Mouse (Mus musculus) stomach, postnatal 0 days (tissue): ENCODE data around the gene Rpusd3. TPM values are rescaled to one million over a fixed set of nuclear protein-coding genes. Genes with fewer than 3 reads are reported as not detected.

Experiments
- ATAC-seq: fragments of 200-750 bp; cut with Nextera tagmentation; 2 replicates; pipeline ENCODE4 v1.8.0; 2017; ENCODE audit not compliant: low FRiP score, low TSS enrichment
- DNase-seq: peaks from one replicate; pipeline ENCODE4 v3.0.0-alpha.2; 2016; ENCODE audit warnings: low spot score
- H3K27ac ChIP-seq: fragments of 300-500 bp; sonication (generic); replicated peaks from 2 replicates; pipeline ENCODE4 v1.5.1; 2014; ENCODE audit warnings: mild to moderate bottlenecking, control low read depth
- H3K27me3 ChIP-seq: fragments of 300-500 bp; sonication (generic); 2 replicates; pipeline ENCODE4 v1.6.1; 2014; ENCODE audit warnings: low read length; ENCODE audit not compliant: control insufficient read depth, insufficient read depth
- H3K36me3 ChIP-seq: fragments of 300-500 bp; sonication (generic); 2 replicates; pipeline ENCODE4 v1.6.1; 2014; ENCODE audit warnings: low read length, mixed read lengths; ENCODE audit not compliant: control insufficient read depth, insufficient read depth
- H3K4me1 ChIP-seq: fragments of 300-500 bp; sonication (generic); replicated peaks from 2 replicates; pipeline ENCODE4 v1.6.1; 2014; ENCODE audit warnings: antibody characterized with exemption; ENCODE audit not compliant: control insufficient read depth, insufficient read depth
- H3K4me2 ChIP-seq: fragments of 300-500 bp; sonication (generic); replicated peaks from 2 replicates; pipeline ENCODE4 v1.6.1; 2014; ENCODE audit warnings: low read depth, mild to moderate bottlenecking, control low read depth, moderate library complexity
- H3K4me3 ChIP-seq: fragments of 300-500 bp; sonication (generic); 2 replicates; pipeline ENCODE4 v1.5.1; 2014; ENCODE audit warnings: low read depth, low read length, control low read depth
- H3K9ac ChIP-seq: fragments of 300-500 bp; sonication (generic); 2 replicates; pipeline ENCODE4 v1.6.1; 2014; ENCODE audit warnings: mild to moderate bottlenecking, low read length, control low read depth, mixed read lengths
- H3K9me3 ChIP-seq: fragments of 300-500 bp; sonication (generic); 2 replicates; pipeline ENCODE4 v1.6.1; 2016; ENCODE audit warnings: low read length; ENCODE audit not compliant: control insufficient read depth
- CTCF ChIP-seq: IDR thresholded peaks from 2 replicates; pipeline ENCODE4 v1.5.1; 2016; ENCODE audit warnings: antibody characterized with exemption, low read depth, mild to moderate bottlenecking, moderate library complexity
- EP300 ChIP-seq: optimal IDR thresholded peaks from 2 replicates; pipeline ENCODE3; 2016; ENCODE audit warnings: antibody characterized with exemption
- WGBS: fragments of 180-500 bp; shearing (Covaris S2); extraction: QIAGEN DNeasy Blood & Tissue Kit; methylation state at CpG from one replicate; pipeline ENCODE4 v1.1.7; 2014; 5-methylcytosine and 5-hydroxymethylcytosine counted together
- polyA plus RNA-seq: library from polyadenylated mRNA; unstranded; fragments of >200 nt; fragmentation: Nextera tagmentation; extraction: Ambion mirVana; gene quantifications from 2 replicates; pipeline ENCODE4 v1.2.1, GENCODE M21; 2015

Rpusd3 gene
- polyA plus RNA-seq, 1 experiment from 2014 or later = 11.8 TPM

- ATAC-seq (no peak), DNase-seq (no peak)
- Histone ChIP-seq H3K9me3 (no peaks in the 10 kb centered on the region), H3K27me3 (no peaks in the 10 kb centered on the region), H3K27ac (no peak overlapping the region), H3K4me2 (no peak overlapping the region), H3K36me3 (peaks cover 3% of the 10 kb centered on the region; the same call in 1 of the 2 replicates), H3K4me3 (no peak overlapping the region), H3K4me1 (no peaks in the 10 kb centered on the region), H3K9ac (no peak overlapping the region)
- TF ChIP-seq CTCF (no peak), EP300 (no peak)
- WGBS = 54% methylated on average over 1 of the region's 1 CpGs
Observed at GRCm38 (mm10) chr6:113410001-113410400, 9.1 kb downstream of the Rpusd3 start.

- no peak for DNase-seq
- Histone ChIP-seq H3K4me1 (no peaks in the 10 kb centered on the region), H3K9me3 (no peaks in the 10 kb centered on the region), H3K4me2 (no peak overlapping the region), H3K4me3 (no peak overlapping the region), H3K27ac (no peak overlapping the region), H3K36me3 (peaks cover 3% of the 10 kb centered on the region; the same call in 1 of the 2 replicates), H3K27me3 (no peaks in the 10 kb centered on the region), H3K9ac (no peak overlapping the region)
- TF ChIP-seq CTCF (peak; percentile 48), EP300 (no peak)
- no peak for ATAC-seq
- 75% methylated on average over 9 of the region's 9 CpGs for WGBS
Observed at GRCm38 (mm10) chr6:113406683-113407082, 12.5 kb downstream of the Rpusd3 start.

- DNase-seq (no peak), ATAC-seq (no peak)
- Histone ChIP-seq H3K9me3 (no peaks in the 10 kb centered on the region), H3K36me3 (peaks cover 3% of the 10 kb centered on the region; the same call in 1 of the 2 replicates), H3K4me3 (no peak overlapping the region), H3K4me2 (no peak overlapping the region), H3K27ac (no peak overlapping the region), H3K4me1 (no peaks in the 10 kb centered on the region), H3K27me3 (no peaks in the 10 kb centered on the region), H3K9ac (no peak overlapping the region)
- WGBS = 88% methylated on average over 6 of the region's 6 CpGs
- TF ChIP-seq CTCF (no peak), EP300 (no peak)
Observed at GRCm38 (mm10) chr6:113405483-113405882, 13.7 kb downstream of the Rpusd3 start.

GRCm38 (mm10) chr6:113404649-113405448 lies 14.3 kb downstream of the Rpusd3 start:
- ATAC-seq = no peak
- H3K27ac ChIP-seq = no peak overlapping the region

GRCm38 (mm10) chr6:113402094-113402493 lies 17.0 kb downstream of the Rpusd3 start:
- Histone ChIP-seq H3K4me2 (no peak overlapping the region), H3K9me3 (no peaks in the 10 kb centered on the region), H3K27ac (no peak overlapping the region), H3K36me3 (no peaks in the 10 kb centered on the region), H3K4me3 (no peak overlapping the region), H3K4me1 (no peaks in the 10 kb centered on the region), H3K9ac (no peak overlapping the region), H3K27me3 (no peaks in the 10 kb centered on the region)
- WGBS = 86% methylated on average over 13 of the region's 13 CpGs
- TF ChIP-seq CTCF (no peak), EP300 (no peak)
- DNase-seq = no peak
- no peak for ATAC-seq

More at GRCm38 (mm10) chr6:113404649-113405448, 14.3 kb downstream of the Rpusd3 start:
- Histone ChIP-seq H3K36me3 (peaks cover 3% of the 10 kb centered on the region; the same call in 1 of the 2 replicates), H3K27me3 (no peaks in the 10 kb centered on the region), H3K4me1 (no peaks in the 10 kb centered on the region), H3K9ac (no peak overlapping the region), H3K4me2 (no peak overlapping the region), H3K4me3 (no peak overlapping the region), H3K9me3 (no peaks in the 10 kb centered on the region)
- no peak for TF ChIP-seq CTCF
- no peak for TF ChIP-seq EP300
- 73% methylated on average over 12 of the region's 12 CpGs for WGBS
- no peak for DNase-seq

GRCm38 (mm10) chr6:113396270-113397030 lies 22.7 kb downstream of the Rpusd3 start:
- Histone ChIP-seq H3K27me3 (no peaks in the 10 kb centered on the region), H3K4me3 (no peak overlapping the region), H3K4me2 (no peak overlapping the region), H3K9me3 (no peaks in the 10 kb centered on the region), H3K4me1 (peaks cover 3% of the 10 kb centered on the region; the same call in 1 of the 2 replicates), H3K36me3 (0 out of 2 replicates have a peak, but pooled peaks cover 2% of the 10 kb centered on the region), H3K27ac (no peak overlapping the region), H3K9ac (no peak overlapping the region)
- no peak for DNase-seq
- 86% methylated on average over 10 of the region's 10 CpGs for WGBS
- no peak for ATAC-seq
- TF ChIP-seq EP300 = no peak
- TF ChIP-seq CTCF = no peak
